Mouse (Mus musculus) neutrophil, adult 5-6 weeks (primary cell): ENCODE measurements around the gene Gapdhs. TPM values are rescaled to one million over a fixed set of nuclear protein-coding genes. Genes with fewer than 3 reads are reported as not detected.
"Not testable (repeated sequence)": the region's sequence is repeated elsewhere in the genome, so short reads cannot be mapped to it uniquely, and the experiment has no call there.

Experiments used
- ATAC-seq: fragments of 151-379, 151-347 bp; 2 replicates; pipeline ENCODE4 v1.8.0; 2017; ENCODE audit warnings: mild to moderate bottlenecking, moderate TSS enrichment; ENCODE audit not compliant: insufficient number of reproducible peaks, poor library complexity, low FRiP score, severe bottlenecking; ENCODE audit errors: extremely low read depth
- total RNA-seq: library from RNA; stranded (forward); fragments of 200-1000 nt; gene quantifications from 2 replicates; pipeline ENCODE4 v1.2.3, GENCODE M21; 2017

Gene Gapdhs
- not detected in 2 replicates for total RNA-seq

GRCm38 (mm10) chr7:30743617-30744016, at the start of gene Gapdhs:
Gene Gapdhs, minus strand, starts transcription at chr7:30743681.
- ATAC-seq: not testable (repeated sequence)

- no peak for ATAC-seq
These were observed 48.4 kb upstream of the Gapdhs start for GRCm38 (mm10) chr7:30791921-30792320.

- ATAC-seq: no peak
These were observed 46.7 kb upstream of the Gapdhs start for GRCm38 (mm10) chr7:30790141-30790540.

GRCm38 (mm10) chr7:30787377-30788022, 44.0 kb upstream of the Gapdhs start, which contains the start of gene Krtdap:
Gene Krtdap, plus strand, starts transcription at chr7:30787896.
- no peak for ATAC-seq

GRCm38 (mm10) chr7:30785721-30786546, 42.5 kb upstream of the Gapdhs start:
- ATAC-seq: no peak

- no peak for ATAC-seq
These were observed 41.7 kb upstream of the Gapdhs start for GRCm38 (mm10) chr7:30785154-30785553.

GRCm38 (mm10) chr7:30782658-30783057, 39.2 kb upstream of the Gapdhs start:
- no peak for ATAC-seq

GRCm38 (mm10) chr7:30781792-30782191, 38.3 kb upstream of the Gapdhs start:
- ATAC-seq: peak; percentile 66

- ATAC-seq: no peak
These were observed 34.4 kb upstream of the Gapdhs start for GRCm38 (mm10) chr7:30777911-30778310.

GRCm38 (mm10) chr7:30777081-30777579, 33.6 kb upstream of the Gapdhs start:
- ATAC-seq: no peak

GRCm38 (mm10) chr7:30776104-30776503, 32.6 kb upstream of the Gapdhs start:
- ATAC-seq: no peak

GRCm38 (mm10) chr7:30769236-30769635, 25.8 kb upstream of the Gapdhs start:
- no peak for ATAC-seq

- ATAC-seq: no peak
These were observed 22.9 kb upstream of the Gapdhs start for GRCm38 (mm10) chr7:30766408-30766807.

- ATAC-seq: no peak
These were observed 21.7 kb upstream of the Gapdhs start for GRCm38 (mm10) chr7:30765173-30765572.

GRCm38 (mm10) chr7:30763456-30763855, 20.0 kb upstream of the Gapdhs start, which contains the start of gene Dmkn:
Gene Dmkn, plus strand, starts transcription at chr7:30763756.
- no peak for ATAC-seq

GRCm38 (mm10) chr7:30761769-30762352, 18.4 kb upstream of the Gapdhs start:
- no peak for ATAC-seq

- no peak for ATAC-seq
These were observed 15.4 kb upstream of the Gapdhs start for GRCm38 (mm10) chr7:30758853-30759252.

GRCm38 (mm10) chr7:30757001-30757400, 13.5 kb upstream of the Gapdhs start:
- no peak for ATAC-seq

- ATAC-seq: no peak
These were observed 7.7 kb upstream of the Gapdhs start, which contains the start of gene Sbsn for GRCm38 (mm10) chr7:30751086-30751669. Gene Sbsn, plus strand, starts transcription at chr7:30751471.
